Mouse (Mus musculus) liver, embryonic 16.5 days (tissue): ENCODE results near the gene Styx. TPM values are rescaled to one million over a fixed set of nuclear protein-coding genes. Genes with fewer than 3 reads are reported as not detected.

Source experiments
- ATAC-seq: fragments of 200-750 bp; cut with Nextera tagmentation; 2 replicates; pipeline ENCODE4 v1.8.0; 2017; ENCODE audit warnings: low read depth, mild to moderate bottlenecking, moderate number of reproducible peaks, moderate library complexity
- H3K27ac ChIP-seq: fragments of 300-500 bp; sonication (generic); 2 replicates; pipeline ENCODE4 v1.5.1; 2014; ENCODE audit warnings: mild to moderate bottlenecking, low read length
- H3K27me3 ChIP-seq: fragments of 300-500 bp; sonication (generic); 2 replicates; pipeline ENCODE4 v1.6.1; 2014; ENCODE audit warnings: low read depth, low read length, mixed read lengths; ENCODE audit not compliant: control insufficient read depth, insufficient read depth
- H3K36me3 ChIP-seq: fragments of 300-500 bp; sonication (generic); 2 replicates; pipeline ENCODE4 v1.6.1; 2014; ENCODE audit warnings: mild to moderate bottlenecking; ENCODE audit not compliant: control insufficient read depth, insufficient read depth
- H3K4me1 ChIP-seq: fragments of 300-500 bp; sonication (generic); 2 replicates; pipeline ENCODE4 v1.6.1; 2014; ENCODE audit warnings: low read depth, low read length, mixed read lengths; ENCODE audit not compliant: control insufficient read depth
- H3K4me2 ChIP-seq: fragments of 300-500 bp; sonication (generic); 2 replicates; pipeline ENCODE4 v1.6.1; 2014; ENCODE audit warnings: low read depth, low read length, mixed read lengths
- H3K4me3 ChIP-seq: fragments of 300-500 bp; sonication (generic); 2 replicates; pipeline ENCODE4 v1.5.1; 2014; ENCODE audit warnings: low read depth, mild to moderate bottlenecking, low read length
- H3K9ac ChIP-seq: fragments of 300-500 bp; sonication (generic); 2 replicates; pipeline ENCODE4 v1.6.1; 2014; ENCODE audit warnings: low read depth, low read length
- H3K9me3 ChIP-seq: fragments of 300-500 bp; sonication (generic); replicated peaks from 2 replicates; pipeline ENCODE4 v1.6.1; 2016; ENCODE audit warnings: low read length; ENCODE audit not compliant: control insufficient read depth
- WGBS: fragments of 180-500 bp; shearing (Covaris S2); extraction: QIAGEN DNeasy Blood & Tissue Kit; methylation state at CpG from one replicate; pipeline ENCODE4 v1.1.7; 2014; ENCODE audit not compliant: insufficient replicate concordance; 5-methylcytosine and 5-hydroxymethylcytosine counted together
- polyA plus RNA-seq: library from polyadenylated mRNA; unstranded; fragments of >200 nt; fragmentation: Nextera tagmentation; extraction: Ambion mirVana; gene quantifications from 2 replicates; pipeline ENCODE4 v1.2.1, GENCODE M21; 2015

Gene Styx
- polyA plus RNA-seq, 1 experiment from 2014 or later, result 14.1 TPM

GRCm38 (mm10) chr14:45441291-45441690 lies 90.4 kb downstream of the Styx start:
- no peaks in the 10 kb centered on the region for H3K27me3 ChIP-seq
- 66% methylated on average over 6 of the region's 6 CpGs for WGBS
- no peak for ATAC-seq
- H3K4me1 ChIP-seq, result peaks cover 5% of the 10 kb centered on the region; the same call in 1 of the 2 replicates
- no peaks in the 10 kb centered on the region for H3K36me3 ChIP-seq
- no peaks in the 10 kb centered on the region for H3K9me3 ChIP-seq
- no peak overlapping the region for H3K4me2 ChIP-seq
- no peak overlapping the region for H3K27ac ChIP-seq
- no peak overlapping the region for H3K9ac ChIP-seq
- H3K4me3 ChIP-seq, result no peak overlapping the region

DNA sequence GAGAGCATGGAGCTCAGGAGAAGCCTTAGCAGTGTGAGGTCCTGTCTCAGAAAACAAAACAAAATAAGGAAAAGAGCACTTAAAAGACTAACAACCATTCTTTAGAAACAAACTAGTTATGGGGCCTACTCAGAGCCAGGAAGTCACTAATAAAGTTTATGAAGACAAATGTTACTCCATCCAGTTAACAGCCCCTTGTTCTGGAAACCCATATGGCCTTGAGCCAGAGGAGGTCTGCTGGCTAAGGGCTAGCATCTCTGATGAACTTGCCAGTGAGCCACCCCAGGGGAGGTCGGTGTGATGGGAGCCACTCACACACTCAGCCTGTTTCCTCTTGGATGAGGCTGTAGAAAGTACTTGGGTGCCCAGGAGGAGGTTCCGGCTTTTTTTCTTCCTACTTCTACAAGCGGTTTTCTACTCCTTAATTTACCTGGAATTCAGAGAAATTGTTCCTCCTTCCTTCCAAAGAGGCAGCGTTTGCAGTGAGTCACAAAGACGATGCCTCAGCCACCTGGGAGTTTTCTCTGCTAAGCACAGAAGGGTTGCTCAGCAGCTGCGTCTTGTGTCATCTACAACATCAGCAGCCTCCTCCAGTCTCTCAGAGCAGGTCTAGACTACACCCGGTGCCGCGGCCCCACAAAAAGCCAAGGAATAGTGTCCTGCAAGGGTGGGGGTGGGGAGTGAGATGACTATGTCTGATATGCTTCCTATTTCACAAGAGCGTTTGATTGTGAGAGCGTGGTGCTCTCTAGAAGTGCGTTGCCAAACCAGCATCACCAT lies 92.1 kb downstream of the Styx start:
- Histone ChIP-seq H3K9me3 (no peaks in the 10 kb centered on the region), H3K4me1 (peaks cover 5% of the 10 kb centered on the region; the same call in 1 of the 2 replicates), H3K4me3 (no peak overlapping the region), H3K4me2 (no peak overlapping the region), H3K9ac (no peak overlapping the region), H3K27me3 (no peaks in the 10 kb centered on the region), H3K27ac (no peak overlapping the region), H3K36me3 (no peaks in the 10 kb centered on the region)
- 34% methylated on average over 12 of the region's 12 CpGs for WGBS
- ATAC-seq, result no peak

DNA sequence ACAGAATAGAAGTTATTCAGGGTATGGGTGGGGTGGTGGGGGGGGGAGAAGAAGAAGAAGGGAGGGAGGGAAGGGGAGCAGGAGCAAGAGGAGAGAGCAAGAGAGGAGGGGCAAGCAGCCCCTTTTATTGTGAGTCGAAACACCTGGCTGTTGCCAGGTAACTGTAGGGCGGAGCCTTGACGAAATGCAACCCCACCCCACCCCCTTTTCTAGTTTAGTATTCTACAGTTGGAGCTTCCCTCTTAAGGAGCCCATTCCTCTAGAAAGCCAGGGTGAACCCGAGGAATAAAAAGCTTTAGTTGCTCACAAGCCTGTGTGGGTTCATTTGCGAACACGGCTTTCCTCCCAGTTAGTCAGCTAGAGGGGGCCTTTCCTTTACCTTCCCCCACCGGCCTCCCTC lies 94.0 kb downstream of the Styx start:
- no peak overlapping the region for H3K27ac ChIP-seq
- no peaks in the 10 kb centered on the region for H3K36me3 ChIP-seq
- no peak overlapping the region for H3K4me3 ChIP-seq
- WGBS, result 49% methylated on average over 7 of the region's 7 CpGs
- H3K9ac ChIP-seq, result no peak overlapping the region
- H3K4me2 ChIP-seq, result no peak overlapping the region
- H3K4me1 ChIP-seq, result peaks cover 5% of the 10 kb centered on the region; the same call in 1 of the 2 replicates
- H3K9me3 ChIP-seq, result no peaks in the 10 kb centered on the region
- no peaks in the 10 kb centered on the region for H3K27me3 ChIP-seq
- ATAC-seq, result no peak

DNA sequence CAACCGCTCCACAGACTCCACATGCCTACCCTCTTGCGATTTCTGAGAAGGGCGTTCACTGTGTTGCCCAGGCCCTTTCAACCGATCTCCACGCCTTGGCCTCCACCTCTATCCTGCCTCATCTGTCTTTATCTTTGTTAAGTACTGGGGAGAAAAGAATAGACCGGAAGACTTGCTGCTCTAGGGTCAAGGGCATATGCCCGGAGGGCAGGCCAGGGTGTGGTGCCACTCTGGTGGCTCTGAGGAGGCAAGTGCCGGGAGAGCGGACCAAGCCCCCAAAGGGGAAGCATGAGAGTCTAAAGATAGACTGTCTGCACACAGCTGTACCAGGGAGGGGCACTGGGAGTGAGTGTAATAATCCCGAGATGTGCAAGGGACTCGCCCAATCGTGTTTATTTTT lies 94.6 kb downstream of the Styx start:
- H3K27ac ChIP-seq, result no peak overlapping the region

GRCm38 (mm10) chr14:45446777-45447176 lies 95.9 kb downstream of the Styx start:
- no peak overlapping the region for H3K4me2 ChIP-seq
- peaks cover 9% of the 10 kb centered on the region for H3K4me1 ChIP-seq
- H3K9me3 ChIP-seq, result no peaks in the 10 kb centered on the region
- no peak overlapping the region for H3K27ac ChIP-seq
- H3K4me3 ChIP-seq, result no peak overlapping the region
- no peak for ATAC-seq
- 67% methylated on average over 3 of the region's 3 CpGs for WGBS
- no peaks in the 10 kb centered on the region for H3K27me3 ChIP-seq
- H3K9ac ChIP-seq, result no peak overlapping the region
- no peaks in the 10 kb centered on the region for H3K36me3 ChIP-seq

More for the DNA sequence above, 94.6 kb downstream of the Styx start:
- Histone ChIP-seq H3K27me3 (no peaks in the 10 kb centered on the region), H3K9ac (no peak overlapping the region), H3K4me1 (peaks cover 5% of the 10 kb centered on the region), H3K4me2 (no peak overlapping the region), H3K36me3 (no peaks in the 10 kb centered on the region), H3K4me3 (no peak overlapping the region), H3K9me3 (no peaks in the 10 kb centered on the region)
- WGBS, result 34% methylated on average over 12 of the region's 12 CpGs
- ATAC-seq, result peak; percentile 41; the same call in 1 of the 2 replicates

DNA sequence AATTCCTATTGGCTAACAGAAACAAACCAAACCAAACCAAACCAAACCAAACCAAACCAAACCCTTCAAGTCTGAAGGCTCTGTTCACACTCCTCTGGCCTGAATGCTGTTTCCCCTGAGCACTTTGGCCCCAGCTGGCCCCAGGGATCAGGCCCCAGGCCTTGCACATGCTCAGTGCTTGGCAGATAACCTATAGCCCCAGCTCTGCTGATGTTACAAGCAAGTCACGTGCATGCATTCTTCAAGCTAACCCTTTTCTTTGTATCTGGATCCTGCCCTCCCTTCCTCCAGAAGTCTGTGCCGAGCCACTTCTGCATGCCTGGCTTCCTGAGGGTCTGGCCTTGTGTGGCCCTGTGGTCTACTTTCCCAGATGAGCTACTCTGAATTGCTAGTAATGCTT lies 100.2 kb downstream of the Styx start:
- no peaks in the 10 kb centered on the region for H3K36me3 ChIP-seq
- no peaks in the 10 kb centered on the region for H3K9me3 ChIP-seq
- ATAC-seq, result 0 out of 2 replicates have a peak, but pooled peaks have one; percentile 11
- H3K27me3 ChIP-seq, result no peaks in the 10 kb centered on the region
- peaks cover 15% of the 10 kb centered on the region for H3K4me1 ChIP-seq
- H3K27ac ChIP-seq, result no peak overlapping the region
- 14% methylated on average over 2 of the region's 2 CpGs for WGBS
- H3K9ac ChIP-seq, result no peak overlapping the region
- no peak overlapping the region for H3K4me2 ChIP-seq
- no peak overlapping the region for H3K4me3 ChIP-seq

DNA sequence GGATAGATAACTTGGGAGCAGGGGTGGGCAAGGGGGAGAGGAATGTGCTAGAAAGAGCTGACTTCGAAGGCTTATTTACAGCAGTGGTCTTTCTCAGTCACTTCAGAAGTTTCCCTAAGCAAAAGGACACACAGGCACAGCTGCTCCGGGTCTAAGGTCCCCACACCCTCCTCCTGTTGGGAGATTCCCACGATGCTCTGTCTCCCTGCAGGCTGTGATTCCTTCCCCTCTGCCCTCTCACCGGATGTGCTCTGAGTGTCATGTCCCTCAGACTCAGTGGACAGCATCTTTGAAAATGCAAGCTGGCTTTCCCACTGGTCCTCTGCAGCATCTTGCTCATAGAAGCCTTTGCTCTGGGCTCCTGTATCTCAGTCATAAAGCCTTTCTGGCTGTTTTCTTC lies 101.3 kb downstream of the Styx start:
- ATAC-seq, result no peak
- H3K4me1 ChIP-seq, result peaks cover 15% of the 10 kb centered on the region
- H3K27ac ChIP-seq, result peak overlapping the region; percentile 11
- WGBS, result 39% methylated on average over 4 of the region's 4 CpGs
- H3K4me2 ChIP-seq, result no peak overlapping the region
- no peak overlapping the region for H3K9ac ChIP-seq
- no peaks in the 10 kb centered on the region for H3K27me3 ChIP-seq
- no peaks in the 10 kb centered on the region for H3K36me3 ChIP-seq
- H3K9me3 ChIP-seq, result no peaks in the 10 kb centered on the region
- no peak overlapping the region for H3K4me3 ChIP-seq

- ATAC-seq, result peak; percentile 84
- H3K4me1 ChIP-seq, result peaks cover 15% of the 10 kb centered on the region
- no peaks in the 10 kb centered on the region for H3K27me3 ChIP-seq
- no peak overlapping the region for H3K4me3 ChIP-seq
- no peaks in the 10 kb centered on the region for H3K9me3 ChIP-seq
- no peaks in the 10 kb centered on the region for H3K36me3 ChIP-seq
- H3K27ac ChIP-seq, result peak overlapping the region; percentile 11
- no peak overlapping the region for H3K9ac ChIP-seq
- WGBS, result 5% methylated on average over 11 of the region's 11 CpGs
- no peak overlapping the region for H3K4me2 ChIP-seq
Measured at GRCm38 (mm10) chr14:45452861-45453512, 102.1 kb downstream of the Styx start.
